Mouse (Mus musculus): ENCODE measurements around the gene Adcy2. TPM values are rescaled to one million over a fixed set of nuclear protein-coding genes. Genes with fewer than 3 reads are reported as not detected.

Adcy2 gene
- total and polyA plus RNA-seq, 3 experiments: not detected

GRCm38 (mm10) chr13:69024964-69025363 is 25.6 kb upstream of the Adcy2 start:
- Histone ChIP-seq H3K27me3 (ENCODE audit: control insufficient read depth in 1 of 2, insufficient read depth in 2 of 2, low read length in 2 of 2) (no peaks in the 10 kb centered on the region), H3K27ac (ENCODE audit: control insufficient read depth, low read depth, low read length) (no peak overlapping the region), H3K4me3 (ENCODE audit: control insufficient read depth in 1 of 2, insufficient read depth in 1 of 2, low read depth in 2 of 2, low read length in 2 of 2) (no peak overlapping the region), H3K9ac (ENCODE audit: control insufficient read depth, low read depth, low read length, poor library complexity, severe bottlenecking) (no peak overlapping the region), H3K36me3 (ENCODE audit: control insufficient read depth in 1 of 2, insufficient read depth in 2 of 2, low read length in 2 of 2) (no peaks in the 10 kb centered on the region), H3K9me3 (replicated peaks; ENCODE audit: insufficient read depth, low read length) (no peaks in the 10 kb centered on the region), H3K4me1 (ENCODE audit: control insufficient read depth in 1 of 2, insufficient read depth in 2 of 2, low read length in 2 of 2) (no peaks in the 10 kb centered on the region), H3K79me2 (ENCODE audit: control insufficient read depth, insufficient read depth, low read length, poor library complexity) (no peaks in the 10 kb centered on the region)
- DNase-seq (ENCODE audit: low read depth, low spot score): no peak
- TF ChIP-seq ETS1 (IDR thresholded peaks at IDR 0.05; ENCODE audit: low read depth, low read length) (no peak), USF1 (IDR thresholded peaks at IDR 0.05; ENCODE audit: low read depth, low read length) (no peak)

- TF ChIP-seq ZC3H11A (IDR thresholded peaks at IDR 0.05; ENCODE audit: low read depth, low read length): no peak
- no peak for TF ChIP-seq USF1 (IDR thresholded peaks at IDR 0.05; ENCODE audit: low read depth, low read length)
- no peak for TF ChIP-seq KAT2A (conservative IDR thresholded peaks at IDR 0.05; ENCODE audit: low read depth, low read length)
- no peak for TF ChIP-seq JUND (IDR thresholded peaks at IDR 0.05; ENCODE audit: low read depth, low read length)
- TF ChIP-seq CHD2 (IDR thresholded peaks at IDR 0.05; ENCODE audit: low read length): no peak
- no peak for TF ChIP-seq NELFE (IDR thresholded peaks at IDR 0.05; ENCODE audit: low read depth, low read length)
- TF ChIP-seq MAX (IDR thresholded peaks at IDR 0.05; ENCODE audit: low read length): no peak
- TF ChIP-seq RAD21 (IDR thresholded peaks at IDR 0.05; ENCODE audit: low read depth, low read length): no peak
- no peak for TF ChIP-seq POLR2AphosphoS5 (IDR thresholded peaks at IDR 0.05; ENCODE audit: borderline replicate concordance, low read depth, low read length)
- TF ChIP-seq SIN3A (IDR thresholded peaks at IDR 0.05; ENCODE audit: low read length): no peak
- TF ChIP-seq ETS1 (IDR thresholded peaks at IDR 0.05; ENCODE audit: low read depth, low read length): no peak
- H3K36me3 ChIP-seq (ENCODE audit: control insufficient read depth in 1 of 2, insufficient read depth in 2 of 2, low read length in 2 of 2): no peaks in the 10 kb centered on the region
- no peak for DNase-seq (ENCODE audit: low read depth, low spot score)
- no peaks in the 10 kb centered on the region for H3K79me2 ChIP-seq (ENCODE audit: control insufficient read depth, insufficient read depth, low read length, poor library complexity)
- H3K9me3 ChIP-seq (replicated peaks; ENCODE audit: insufficient read depth, low read length): no peaks in the 10 kb centered on the region
- no peaks in the 10 kb centered on the region for H3K4me1 ChIP-seq (ENCODE audit: control insufficient read depth in 1 of 2, insufficient read depth in 2 of 2, low read length in 2 of 2)
- no peak overlapping the region for H3K27ac ChIP-seq (ENCODE audit: control insufficient read depth, low read depth, low read length)
- no peak overlapping the region for H3K9ac ChIP-seq (ENCODE audit: control insufficient read depth, low read depth, low read length, poor library complexity, severe bottlenecking)
- H3K4me3 ChIP-seq (ENCODE audit: control insufficient read depth in 1 of 2, insufficient read depth in 1 of 2, low read depth in 2 of 2, low read length in 2 of 2): no peak overlapping the region
- no peaks in the 10 kb centered on the region for H3K27me3 ChIP-seq (ENCODE audit: control insufficient read depth in 1 of 2, insufficient read depth in 2 of 2, low read length in 2 of 2)
Measured at GRCm38 (mm10) chr13:69023239-69023638, 23.9 kb upstream of the Adcy2 start.

DNA sequence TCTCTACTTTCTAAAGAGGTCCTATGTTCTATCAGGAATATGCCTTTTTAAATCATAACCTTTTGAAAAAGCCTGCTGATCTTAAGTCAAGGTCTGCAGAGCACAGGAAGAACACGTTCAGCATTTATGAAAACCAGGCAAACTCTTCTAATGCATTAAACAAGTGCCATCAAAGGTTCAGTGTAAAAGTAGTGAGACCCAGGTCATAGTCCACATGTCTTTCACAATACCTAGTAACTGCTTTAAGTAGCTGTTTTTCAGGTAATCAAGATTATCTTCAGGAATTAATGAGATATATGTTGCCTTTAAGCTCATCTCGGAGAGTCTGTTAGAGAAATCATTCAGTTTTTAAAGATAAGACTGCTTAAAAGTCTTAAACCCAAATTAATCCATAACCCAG is 21.2 kb upstream of the Adcy2 start:
- Histone ChIP-seq H3K9me3 (replicated peaks; ENCODE audit: insufficient read depth, low read length) (no peaks in the 10 kb centered on the region), H3K4me3 (ENCODE audit: control insufficient read depth in 1 of 2, insufficient read depth in 1 of 2, low read depth in 2 of 2, low read length in 2 of 2) (no peak overlapping the region)

More for the DNA sequence above, 21.2 kb upstream of the Adcy2 start:
- H3K9ac ChIP-seq (ENCODE audit: control insufficient read depth, low read depth, low read length, poor library complexity, severe bottlenecking): no peak overlapping the region
- H3K4me1 ChIP-seq (ENCODE audit: control insufficient read depth in 1 of 2, insufficient read depth in 2 of 2, low read length in 2 of 2): no peaks in the 10 kb centered on the region
- no peaks in the 10 kb centered on the region for H3K79me2 ChIP-seq (ENCODE audit: control insufficient read depth, insufficient read depth, low read length, poor library complexity)
- TF ChIP-seq CHD2 (IDR thresholded peaks at IDR 0.05; ENCODE audit: low read length) (no peak), USF1 (IDR thresholded peaks at IDR 0.05; ENCODE audit: low read depth, low read length) (no peak), POLR2A (IDR thresholded peaks at IDR 0.05; ENCODE audit: control insufficient read depth in 1 of 2, insufficient read depth in 1 of 2, low read depth in 1 of 2, low read length in 2 of 2, poor library complexity in 1 of 2) (no peak), RAD21 (IDR thresholded peaks at IDR 0.05; ENCODE audit: low read depth, low read length) (no peak)
- no peaks in the 10 kb centered on the region for H3K27me3 ChIP-seq (ENCODE audit: control insufficient read depth in 1 of 2, insufficient read depth in 2 of 2, low read length in 2 of 2)
- DNase-seq (ENCODE audit: low read depth, low spot score): no peak
- no peaks in the 10 kb centered on the region for H3K36me3 ChIP-seq (ENCODE audit: control insufficient read depth in 1 of 2, insufficient read depth in 2 of 2, low read length in 2 of 2)
- H3K27ac ChIP-seq (ENCODE audit: control insufficient read depth, low read depth, low read length): no peak overlapping the region

All from MEL (cell line).